Mouse (Mus musculus): Measurements from ENCODE around the gene Exosc3. TPM values are rescaled to one million over a fixed set of nuclear protein-coding genes. Genes with fewer than 3 reads are reported as not detected.
A peak's percentile ranks its signal among the peaks of the same experiment; 100 is the strongest.
"Not testable (repeated sequence)": the region's sequence is repeated elsewhere in the genome, so short reads cannot be mapped to it uniquely, and the experiment has no call there.

Gene Exosc3
- polyA plus RNA-seq (2012; rRNA removed) = 39.5 and 40.7 TPM in 2 replicates

DNA sequence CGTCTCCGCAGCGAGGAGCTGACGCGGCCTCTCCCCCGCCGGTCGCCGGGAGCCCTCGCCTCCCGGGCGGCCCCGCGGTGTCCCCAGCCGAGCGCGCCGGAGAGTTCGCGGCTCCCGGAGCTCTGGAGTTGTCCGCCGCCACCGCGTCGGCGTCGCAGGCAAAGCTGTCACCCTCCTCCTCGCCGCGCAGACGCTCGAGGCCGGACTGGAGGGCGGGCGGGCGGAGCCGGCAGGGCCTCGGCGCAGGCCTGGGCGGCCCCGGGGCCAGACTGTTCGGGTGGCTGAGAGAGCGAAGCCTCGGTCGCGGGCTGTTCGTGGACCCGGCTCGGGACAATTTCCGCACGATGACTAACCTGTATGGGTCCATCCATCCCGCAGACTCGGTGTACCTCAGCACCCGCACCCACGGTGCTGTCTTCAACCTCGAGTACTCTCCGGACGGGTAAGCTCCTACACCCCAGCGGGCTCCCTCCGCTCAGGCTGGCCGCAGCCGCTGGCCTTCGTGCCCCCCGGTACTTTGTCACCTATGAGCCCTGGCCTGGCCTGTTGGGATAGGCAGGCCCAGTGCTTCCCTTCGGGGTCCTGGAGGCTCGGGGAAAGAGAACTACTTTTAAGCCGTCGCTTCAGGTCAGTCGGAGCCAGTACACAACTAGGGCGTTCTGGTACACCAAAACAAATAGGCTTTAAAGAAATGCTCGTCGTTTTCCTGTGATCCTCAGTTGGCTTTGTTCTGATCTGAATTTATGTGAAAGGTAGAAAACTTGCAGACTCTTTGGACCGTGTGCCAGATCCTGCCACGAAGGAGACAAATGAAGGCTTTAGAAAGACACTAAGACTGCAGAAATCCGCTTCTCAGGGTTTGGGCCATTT is at the start of gene Exosc3:
TSS of gene Exosc3 (minus strand) at position 447 of the 870 bp plus-strand sequence.
- peak within 1 kb of the TSS; percentile 90 for H3K4me3 ChIP-seq (ENCODE audit: control insufficient read depth, low read depth, low read length)
- H3K4me1 ChIP-seq (ENCODE audit: control insufficient read depth, insufficient read depth, low read length) = peaks cover 4% of the 10 kb centered on the region; the same call in 1 of the 2 replicates
- H3K36me3 ChIP-seq (ENCODE audit: control insufficient read depth, insufficient read depth, low read length) = no peaks in the 10 kb centered on the region
- peak within 1 kb of the TSS; percentile 86 for H3K27ac ChIP-seq (ENCODE audit: control insufficient read depth, insufficient read depth, low read depth, low read length)
- TF ChIP-seq CTCF (IDR thresholded peaks at IDR 0.05; ENCODE audit: control insufficient read depth, insufficient read depth, insufficient replicate concordance, low read depth, low read length) (no peak), POLR2A (IDR thresholded peaks at IDR 0.05; ENCODE audit: control insufficient read depth, low read depth, low read length) (no peak)
- no peaks in the 10 kb centered on the region for H3K27me3 ChIP-seq (ENCODE audit: control insufficient read depth, insufficient read depth, low read length)

DNA sequence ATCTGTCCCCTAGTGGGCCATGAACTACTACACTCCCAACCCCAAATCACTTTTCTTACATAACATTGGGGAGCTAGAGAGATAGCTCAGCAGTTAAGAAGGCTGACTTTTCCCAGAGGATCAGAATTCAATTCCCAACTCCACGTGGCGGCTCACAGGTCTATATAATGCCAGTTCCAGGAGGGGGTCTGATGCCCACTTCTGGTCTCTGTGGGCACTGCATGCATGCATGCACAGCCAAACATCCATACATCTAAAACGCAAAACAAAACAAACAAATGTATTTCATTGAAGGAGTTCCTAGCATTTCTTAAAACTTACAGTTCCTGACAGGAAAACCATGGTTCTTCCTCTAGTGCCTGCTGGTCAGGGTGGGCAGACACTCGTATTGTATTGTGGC is 49.6 kb upstream of the Exosc3 start:
- Histone ChIP-seq H3K4me3 (ENCODE audit: control insufficient read depth, low read depth, low read length) (no peak overlapping the region), H3K27ac (ENCODE audit: control insufficient read depth, insufficient read depth, low read depth, low read length) (no peak overlapping the region), H3K4me1 (ENCODE audit: control insufficient read depth, insufficient read depth, low read length) (no peaks in the 10 kb centered on the region), H3K27me3 (ENCODE audit: control insufficient read depth, insufficient read depth, low read length) (no peaks in the 10 kb centered on the region), H3K36me3 (ENCODE audit: control insufficient read depth, insufficient read depth, low read length) (no peaks in the 10 kb centered on the region)
- TF ChIP-seq POLR2A (IDR thresholded peaks at IDR 0.05; ENCODE audit: control insufficient read depth, low read depth, low read length) (no peak), CTCF (IDR thresholded peaks at IDR 0.05; ENCODE audit: control insufficient read depth, insufficient read depth, insufficient replicate concordance, low read depth, low read length) (no peak)

DNA sequence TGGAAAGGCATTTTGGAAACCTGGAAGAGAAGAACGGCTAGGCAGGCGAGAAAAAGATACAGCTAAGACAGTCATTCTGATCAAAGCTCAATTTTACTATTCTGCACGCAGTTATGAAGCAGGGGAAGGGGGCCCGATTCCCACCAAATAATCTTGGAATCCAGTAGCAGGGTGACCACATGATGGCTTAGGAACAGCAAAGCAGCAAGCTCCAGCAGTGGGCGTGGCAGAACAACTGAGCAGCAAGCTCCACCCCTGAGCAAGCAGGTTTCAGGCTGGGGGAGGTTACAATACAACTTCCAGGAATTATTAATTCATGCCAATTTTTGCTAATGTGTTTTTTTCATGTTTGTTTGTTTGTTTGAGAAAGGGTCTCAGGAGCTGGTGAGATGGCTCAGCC is 44.8 kb upstream of the Exosc3 start:
- not testable (repeated sequence) for H3K27ac ChIP-seq (ENCODE audit: control insufficient read depth, insufficient read depth, low read depth, low read length); H3K4me1 ChIP-seq (ENCODE audit: control insufficient read depth, insufficient read depth, low read length)

DNA sequence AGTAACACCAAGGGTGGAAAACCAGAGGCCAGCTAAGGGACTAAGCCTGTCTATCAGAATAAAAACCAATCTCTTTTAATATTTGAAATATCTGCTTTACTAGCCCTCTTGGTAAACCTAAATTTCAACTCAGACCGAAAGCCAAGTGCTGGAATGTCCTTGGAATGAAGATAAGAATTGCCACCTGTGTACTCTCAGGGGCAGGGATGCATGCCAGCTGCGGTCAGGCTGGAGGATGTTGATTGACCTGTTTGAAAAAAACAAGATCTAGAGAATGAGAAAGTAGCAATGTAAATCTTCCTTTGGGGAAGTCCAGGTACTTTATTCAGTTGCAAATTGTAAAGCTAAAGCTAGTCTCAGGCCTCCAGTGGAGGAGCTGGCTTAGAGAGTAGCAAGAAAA is 39.6 kb upstream of the Exosc3 start:
- H3K36me3 ChIP-seq (ENCODE audit: control insufficient read depth, insufficient read depth, low read length); H3K27ac ChIP-seq (ENCODE audit: control insufficient read depth, insufficient read depth, low read depth, low read length); H3K4me1 ChIP-seq (ENCODE audit: control insufficient read depth, insufficient read depth, low read length); H3K27me3 ChIP-seq (ENCODE audit: control insufficient read depth, insufficient read depth, low read length); H3K4me3 ChIP-seq (ENCODE audit: control insufficient read depth, low read depth, low read length): not testable (repeated sequence)

More for the DNA sequence above, 44.8 kb upstream of the Exosc3 start:
- H3K27me3 ChIP-seq (ENCODE audit: control insufficient read depth, insufficient read depth, low read length); H3K4me3 ChIP-seq (ENCODE audit: control insufficient read depth, low read depth, low read length); H3K36me3 ChIP-seq (ENCODE audit: control insufficient read depth, insufficient read depth, low read length): not testable (repeated sequence)

- not testable (repeated sequence) for H3K27me3 ChIP-seq (ENCODE audit: control insufficient read depth, insufficient read depth, low read length); H3K27ac ChIP-seq (ENCODE audit: control insufficient read depth, insufficient read depth, low read depth, low read length); H3K36me3 ChIP-seq (ENCODE audit: control insufficient read depth, insufficient read depth, low read length)
Measured at GRCm38 (mm10) chr4:45380903-45381580, 38.5 kb upstream of the Exosc3 start.

GRCm38 (mm10) chr4:45376573-45376972 is 34.0 kb upstream of the Exosc3 start:
- Histone ChIP-seq H3K36me3 (ENCODE audit: control insufficient read depth, insufficient read depth, low read length) (no peaks in the 10 kb centered on the region; the same call in 1 of the 2 replicates), H3K27me3 (ENCODE audit: control insufficient read depth, insufficient read depth, low read length) (no peaks in the 10 kb centered on the region), H3K4me1 (ENCODE audit: control insufficient read depth, insufficient read depth, low read length) (no peaks in the 10 kb centered on the region), H3K4me3 (ENCODE audit: control insufficient read depth, low read depth, low read length) (no peak overlapping the region), H3K27ac (ENCODE audit: control insufficient read depth, insufficient read depth, low read depth, low read length) (no peak overlapping the region)
- no peak for TF ChIP-seq CTCF (IDR thresholded peaks at IDR 0.05; ENCODE audit: control insufficient read depth, insufficient read depth, insufficient replicate concordance, low read depth, low read length)
- TF ChIP-seq POLR2A (IDR thresholded peaks at IDR 0.05; ENCODE audit: control insufficient read depth, low read depth, low read length) = no peak

More at GRCm38 (mm10) chr4:45380903-45381580, 38.5 kb upstream of the Exosc3 start:
- H3K4me1 ChIP-seq (ENCODE audit: control insufficient read depth, insufficient read depth, low read length); H3K4me3 ChIP-seq (ENCODE audit: control insufficient read depth, low read depth, low read length): not testable (repeated sequence)

DNA sequence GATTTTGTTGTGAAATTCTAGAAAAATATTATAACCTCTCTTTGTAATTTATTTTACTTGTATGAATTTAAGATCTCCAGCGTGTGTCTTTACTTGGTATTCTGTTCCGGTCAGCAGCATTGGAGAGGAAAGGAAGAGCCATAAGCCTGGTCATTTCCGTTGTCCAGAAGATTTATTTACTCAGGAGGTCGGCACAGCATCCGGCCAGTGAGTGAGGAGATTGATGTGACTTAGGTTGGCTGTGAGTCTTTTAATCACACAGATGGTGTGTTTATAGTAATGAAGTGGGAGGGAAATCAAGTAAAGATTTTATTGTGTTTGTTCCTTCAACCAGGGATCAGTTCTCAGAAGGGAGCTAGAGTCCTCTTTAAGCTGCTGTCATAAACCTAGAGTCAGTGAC is 32.3 kb upstream of the Exosc3 start:
- Histone ChIP-seq H3K4me1 (ENCODE audit: control insufficient read depth, insufficient read depth, low read length) (no peaks in the 10 kb centered on the region), H3K4me3 (ENCODE audit: control insufficient read depth, low read depth, low read length) (no peak overlapping the region), H3K36me3 (ENCODE audit: control insufficient read depth, insufficient read depth, low read length) (no peaks in the 10 kb centered on the region; the same call in 1 of the 2 replicates)

More for the DNA sequence above, 32.3 kb upstream of the Exosc3 start:
- Histone ChIP-seq H3K27me3 (ENCODE audit: control insufficient read depth, insufficient read depth, low read length) (no peaks in the 10 kb centered on the region), H3K27ac (ENCODE audit: control insufficient read depth, insufficient read depth, low read depth, low read length) (no peak overlapping the region)
- no peak for TF ChIP-seq CTCF (IDR thresholded peaks at IDR 0.05; ENCODE audit: control insufficient read depth, insufficient read depth, insufficient replicate concordance, low read depth, low read length)
- no peak for TF ChIP-seq POLR2A (IDR thresholded peaks at IDR 0.05; ENCODE audit: control insufficient read depth, low read depth, low read length)
